Mouse (Mus musculus): ENCODE results near the gene Gm17334.

Gene Gm17334

GRCm38 (mm10) chr11:53748614-53749013 is 24.4 kb downstream of the Gm17334 start:
- ChIA-PET CTCF (interaction anchor here in 3 of 4 experiments (1.0 to 1.3 kb wide), 4 partner anchors 11 to 15 kb away, joined by 3 to 5 read pairs (median 3); no protein-coding TSS in a partner anchor), POLR2A (interaction anchor here in 2 of 4 experiments (0.9 to 1.6 kb wide), 4 partner anchors 14 to 108 kb away, joined by 3 to 6 read pairs (median 4); partner anchors contain the start of gene Irf1 (in 1 of the 2))

GRCm38 (mm10) chr11:53747985-53748384 is 25.0 kb downstream of the Gm17334 start:
- CTCF ChIA-PET, result no interaction called here
- POLR2A ChIA-PET, result interaction anchor here in 1 of 4 experiments (0.6 kb wide), 1 partner anchor 32 kb away, joined by 5 read pairs; no protein-coding TSS in a partner anchor

- CTCF ChIA-PET, result interaction anchor here in 2 of 4 experiments (1.4 to 3.4 kb wide), 2 partner anchors 12 to 104 kb away, joined by 3 to 15 read pairs; no protein-coding TSS in a partner anchor
- POLR2A ChIA-PET, result interaction anchor here in 2 of 4 experiments (0.7 to 2.1 kb wide), 2 partner anchors 11 to 18 kb away, joined by 3 to 13 read pairs; no protein-coding TSS in a partner anchor
These were observed 27.7 kb downstream of the Gm17334 start for GRCm38 (mm10) chr11:53745260-53745659.

- POLR2A ChIA-PET, result interaction anchor here in 2 of 4 experiments (0.9 to 1.2 kb wide), 7 partner anchors 19 to 116 kb away, joined by 3 to 5 read pairs (median 3); partner anchors contain the start of genes Gm12216 (in 1 of the 2) and Rad50 (in 1 of the 2)
- CTCF ChIA-PET, result interaction anchor here in 3 of 4 experiments (0.8 to 3.4 kb wide), 6 partner anchors 14 to 312 kb away, joined by 3 to 15 read pairs (median 6); no protein-coding TSS in a partner anchor
These were observed 30.6 kb downstream of the Gm17334 start for GRCm38 (mm10) chr11:53742353-53742752.

GRCm38 (mm10) chr11:53737573-53737946 is 35.4 kb downstream of the Gm17334 start:
- ChIA-PET POLR2A (interaction anchor here in 3 of 4 experiments (0.6 to 1.3 kb wide), 13 partner anchors 21 to 243 kb away, joined by 3 to 7 read pairs (median 3); partner anchors contain the start of genes Rad50 (in 2 of the 3), Irf1 (in 1 of the 3) and Slc22a21 (in 1 of the 3)), CTCF (interaction anchor here (0.6 to 4.5 kb wide), 115 partner anchors 9 to 557 kb away, joined by 3 to 50 read pairs (median 4); partner anchors contain the start of genes Gm9837 (in 4 of the 4), Gm12216 (in 3 of the 4), Irf1 (in 2 of the 4) and Rad50 (in 2 of the 4))

- ChIA-PET CTCF (interaction anchor here (0.5 to 4.5 kb wide), 123 partner anchors 9 to 907 kb away, joined by 3 to 50 read pairs (median 4); partner anchors contain the start of genes Gm9837 (in 4 of the 4), Gm12216 (in 3 of the 4), Irf1 (in 2 of the 4) and Rad50 (in 2 of the 4)), POLR2A (interaction anchor here in 3 of 4 experiments (0.6 to 1.3 kb wide), 14 partner anchors 22 to 317 kb away, joined by 3 to 7 read pairs (median 3); partner anchors contain the start of genes Rad50 (in 2 of the 3), Irf1 (in 1 of the 3) and Slc22a21 (in 1 of the 3))
These were observed 36.0 kb downstream of the Gm17334 start for GRCm38 (mm10) chr11:53736771-53737572.

GRCm38 (mm10) chr11:53735682-53736245 is 37.2 kb downstream of the Gm17334 start:
- CTCF ChIA-PET, result interaction anchor here (0.5 to 4.5 kb wide), 91 partner anchors 8 to 1107 kb away, joined by 3 to 41 read pairs (median 4); partner anchors contain the start of genes Gdf9 (in 2 of the 4), Gm12216 (in 2 of the 4), Irf1 (in 2 of the 4) and Rad50 (in 2 of the 4)
- POLR2A ChIA-PET, result interaction anchor here in 3 of 4 experiments (0.6 to 1.8 kb wide), 10 partner anchors 8 to 702 kb away, joined by 3 to 11 read pairs (median 4); partner anchors contain the start of genes Rad50 (in 2 of the 3), Gm9837 (in 1 of the 3), Irf1 (in 1 of the 3) and Kif3a (in 1 of the 3)

GRCm38 (mm10) chr11:53734970-53735681 is 37.9 kb downstream of the Gm17334 start:
- ChIA-PET CTCF (interaction anchor here (0.6 to 4.5 kb wide), 86 partner anchors 9 to 1106 kb away, joined by 3 to 41 read pairs (median 4); partner anchors contain the start of genes Gdf9 (in 2 of the 4), Gm12216 (in 2 of the 4), Gm9837 (in 2 of the 4) and Rad50 (in 2 of the 4)), POLR2A (interaction anchor here in 3 of 4 experiments (0.5 to 1.8 kb wide), 12 partner anchors 9 to 702 kb away, joined by 3 to 11 read pairs (median 4); partner anchors contain the start of genes Rad50 (in 2 of the 3), Gm9837 (in 1 of the 3), Irf1 (in 1 of the 3) and Kif3a (in 1 of the 3))

- ChIA-PET CTCF (interaction anchor here (0.6 to 4.5 kb wide), 19 partner anchors 9 to 267 kb away, joined by 3 to 41 read pairs (median 5); partner anchors contain the start of genes Gm9837 (in 3 of the 4) and Gm12216 (in 1 of the 4)), POLR2A (interaction anchor here (0.5 to 1.8 kb wide), 7 partner anchors 10 to 358 kb away, joined by 3 to 7 read pairs (median 3); partner anchors contain the start of gene Rad50 (in 1 of the 4))
These were observed 38.6 kb downstream of the Gm17334 start for GRCm38 (mm10) chr11:53734431-53734830.

GRCm38 (mm10) chr11:53733824-53734223 is 39.2 kb downstream of the Gm17334 start:
- CTCF ChIA-PET, result interaction anchor here (0.6 to 4.5 kb wide), 14 partner anchors 11 to 276 kb away, joined by 3 to 41 read pairs (median 4); partner anchors contain the start of genes Gm9837 (in 3 of the 4), Gm12216 (in 1 of the 4) and Shroom1 (in 1 of the 4)
- POLR2A ChIA-PET, result interaction anchor here in 2 of 4 experiments (0.5 to 1.0 kb wide), 3 partner anchors 96 to 357 kb away, joined by 3 to 7 read pairs (median 3); no protein-coding TSS in a partner anchor

GRCm38 (mm10) chr11:53732244-53732643 is 40.7 kb downstream of the Gm17334 start:
- ChIA-PET CTCF (no interaction called here), POLR2A (interaction anchor here in 1 of 4 experiments (1.0 kb wide), 1 partner anchor 25 kb away, joined by 3 read pairs; the partner anchor contains the start of gene Rad50)

- ChIA-PET CTCF (no interaction called here), POLR2A (interaction anchor here in 1 of 4 experiments (1.0 kb wide), 1 partner anchor 25 kb away, joined by 3 read pairs; the partner anchor contains the start of gene Rad50)
These were observed 41.5 kb downstream of the Gm17334 start for GRCm38 (mm10) chr11:53731457-53731856.
